Mouse (Mus musculus) hindbrain, embryonic 16.5 days (tissue): ENCODE data around the gene Rpl39. TPM values are rescaled to one million over a fixed set of nuclear protein-coding genes. Genes with fewer than 3 reads are reported as not detected.
A peak's percentile ranks its signal among the peaks of the same experiment; 100 is the strongest.

Experiments used
- ATAC-seq: fragments of 200-750 bp; cut with Nextera tagmentation; 2 replicates; pipeline ENCODE4 v1.8.0; 2017; ENCODE audit warnings: moderate TSS enrichment, moderate library complexity
- H3K27ac ChIP-seq: fragments of 300-500 bp; sonication (generic); 2 replicates; pipeline ENCODE4 v1.5.1; 2014; ENCODE audit warnings: low read depth, mild to moderate bottlenecking, control low read depth, low read length, moderate library complexity
- H3K27me3 ChIP-seq: fragments of 300-500 bp; sonication (generic); replicated peaks from 2 replicates; pipeline ENCODE4 v1.6.1; 2014; ENCODE audit warnings: low read length; ENCODE audit not compliant: control insufficient read depth, insufficient read depth
- H3K36me3 ChIP-seq: fragments of 300-500 bp; sonication (generic); 2 replicates; pipeline ENCODE4 v1.6.1; 2014; ENCODE audit warnings: mild to moderate bottlenecking, low read length, moderate library complexity, mixed read lengths; ENCODE audit not compliant: control insufficient read depth, insufficient read depth
- H3K4me1 ChIP-seq: fragments of 300-500 bp; sonication (generic); 2 replicates; pipeline ENCODE4 v1.6.1; 2014; ENCODE audit warnings: low read depth, low read length; ENCODE audit not compliant: control insufficient read depth, insufficient read depth
- H3K4me2 ChIP-seq: fragments of 300-500 bp; sonication (generic); 2 replicates; pipeline ENCODE4 v1.6.1; 2014; ENCODE audit warnings: mild to moderate bottlenecking, low read length, control low read depth, moderate library complexity
- H3K4me3 ChIP-seq: fragments of 300-500 bp; sonication (generic); 2 replicates; pipeline ENCODE4 v1.5.1; 2014; ENCODE audit warnings: mild to moderate bottlenecking, low read length, control low read depth, moderate library complexity
- H3K9ac ChIP-seq: fragments of 300-500 bp; sonication (generic); 2 replicates; pipeline ENCODE4 v1.6.1; 2014; ENCODE audit warnings: low read depth, mild to moderate bottlenecking, control low read depth, low read length, moderate library complexity
- H3K9me3 ChIP-seq: fragments of 300-500 bp; sonication (generic); 2 replicates; pipeline ENCODE4 v1.6.1; 2014; ENCODE audit warnings: mild to moderate bottlenecking, low read length, moderate library complexity; ENCODE audit not compliant: control insufficient read depth
- WGBS: fragments of 180-500 bp; shearing (Covaris S2); extraction: QIAGEN DNeasy Blood & Tissue Kit; methylation state at CpG from one replicate; pipeline ENCODE4 v1.1.7; 2014; 5-methylcytosine and 5-hydroxymethylcytosine counted together
- polyA plus RNA-seq: library from polyadenylated mRNA; unstranded; fragments of >200 nt; fragmentation: Nextera tagmentation; extraction: Ambion mirVana; gene quantifications from 2 replicates; pipeline ENCODE4 v1.2.1, GENCODE M21; 2015

Gene Rpl39
- polyA plus RNA-seq, result 227 and 236 TPM in 2 replicates

DNA sequence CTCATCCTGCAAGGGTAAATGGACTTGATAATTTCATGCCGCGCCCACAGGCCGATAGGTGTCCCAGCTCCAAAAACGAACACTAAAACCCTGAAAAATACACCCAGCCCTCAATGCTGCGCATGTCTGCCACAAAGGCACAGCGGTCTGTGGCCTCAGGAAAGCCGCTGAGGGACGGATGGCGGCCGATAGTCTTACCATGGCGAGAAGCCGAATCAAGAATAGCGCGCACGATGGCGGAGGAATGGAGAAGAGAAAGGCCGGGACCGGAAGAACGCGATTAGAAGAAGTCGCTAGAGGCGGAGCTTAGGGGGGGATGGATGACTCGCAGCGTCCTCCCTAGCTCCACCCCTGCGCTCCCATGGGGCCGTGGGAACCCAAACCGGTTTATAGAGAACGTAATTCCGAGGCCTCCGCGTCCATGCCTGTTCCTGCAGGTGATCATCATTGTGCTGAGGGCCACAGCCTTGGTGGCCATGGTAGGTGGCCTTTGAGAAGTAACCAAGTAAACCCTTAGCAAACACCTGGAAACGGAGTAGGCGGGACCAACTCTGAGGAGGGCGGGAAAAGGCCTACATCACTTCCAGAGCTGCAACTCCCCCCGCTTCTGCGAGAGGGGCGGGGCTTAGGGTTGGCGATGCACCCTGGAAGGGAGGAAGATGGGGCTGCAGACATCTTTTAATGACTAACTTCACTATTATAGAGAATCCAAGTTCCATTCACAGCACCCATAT lies at the start of gene Rpl39:
Gene Rpl39, minus strand, starts transcription at position 476 of the 734 bp plus-strand sequence.
- ATAC-seq, result peak; percentile 96
- H3K4me1 ChIP-seq, result peaks cover 5% of the 10 kb centered on the region; the same call in 1 of the 2 replicates
- peak within 1 kb of the TSS; percentile 53 for H3K4me2 ChIP-seq
- no peaks in the 10 kb centered on the region for H3K9me3 ChIP-seq
- 15% methylated on average over 37 of the region's 38 CpGs for WGBS
- H3K36me3 ChIP-seq, result no peaks in the 10 kb centered on the region
- H3K27ac ChIP-seq, result peak within 1 kb of the TSS; percentile 87
- H3K9ac ChIP-seq, result peak within 1 kb of the TSS; percentile 68
- no peaks in the 10 kb centered on the region for H3K27me3 ChIP-seq
- peak within 1 kb of the TSS; percentile 54 for H3K4me3 ChIP-seq

DNA sequence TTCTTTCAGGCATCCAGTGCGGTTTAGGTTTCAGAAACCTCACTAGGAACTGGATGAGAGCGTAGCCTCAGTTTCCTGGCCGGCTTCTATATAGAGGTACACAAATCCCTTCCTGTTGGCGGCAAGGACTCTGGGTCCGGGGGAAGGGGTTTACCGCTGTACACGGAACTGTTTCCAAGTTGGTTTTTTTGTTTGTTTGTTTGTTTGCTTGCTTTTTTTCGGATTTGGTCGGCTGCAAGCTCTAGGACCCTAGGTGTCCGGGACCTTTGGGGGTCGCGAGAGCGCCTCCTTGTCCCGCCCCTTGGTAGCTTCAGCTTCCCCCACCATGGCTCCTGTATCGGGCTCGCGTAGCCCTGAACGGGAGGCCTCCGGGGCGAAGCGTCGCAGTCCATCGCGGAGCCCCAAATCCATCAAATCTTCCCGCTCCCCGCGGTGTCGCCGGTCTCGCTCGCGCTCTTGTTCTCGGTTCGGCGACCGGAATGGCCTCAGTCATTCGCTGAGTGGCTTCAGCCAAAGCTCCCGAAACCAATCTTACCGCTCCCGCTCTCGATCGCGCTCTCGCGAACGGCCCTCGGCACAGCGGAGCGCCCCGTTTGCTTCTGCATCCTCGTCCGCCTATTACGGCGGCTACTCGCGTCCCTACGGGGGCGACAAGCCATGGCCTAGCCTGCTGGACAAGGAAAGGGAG lies 41.6 kb upstream of the Rpl39 start, which contains the start of gene Nkap:
Gene Nkap, plus strand, starts transcription at position 125 of the 688 bp plus-strand sequence.
- peak within 1 kb of the TSS; percentile 79 for H3K9ac ChIP-seq
- H3K27me3 ChIP-seq, result no peaks in the 10 kb centered on the region
- H3K4me2 ChIP-seq, result peak within 1 kb of the TSS; percentile 64
- ATAC-seq, result peak; percentile 96
- peaks cover 4% of the 10 kb centered on the region; the same call in 1 of the 2 replicates for H3K36me3 ChIP-seq
- WGBS, result 11% methylated on average over 49 of the region's 58 CpGs
- H3K27ac ChIP-seq, result peak within 1 kb of the TSS; percentile 71
- H3K4me3 ChIP-seq, result peak within 1 kb of the TSS; percentile 67
- H3K4me1 ChIP-seq, result peaks cover 8% of the 10 kb centered on the region
- no peaks in the 10 kb centered on the region for H3K9me3 ChIP-seq

DNA sequence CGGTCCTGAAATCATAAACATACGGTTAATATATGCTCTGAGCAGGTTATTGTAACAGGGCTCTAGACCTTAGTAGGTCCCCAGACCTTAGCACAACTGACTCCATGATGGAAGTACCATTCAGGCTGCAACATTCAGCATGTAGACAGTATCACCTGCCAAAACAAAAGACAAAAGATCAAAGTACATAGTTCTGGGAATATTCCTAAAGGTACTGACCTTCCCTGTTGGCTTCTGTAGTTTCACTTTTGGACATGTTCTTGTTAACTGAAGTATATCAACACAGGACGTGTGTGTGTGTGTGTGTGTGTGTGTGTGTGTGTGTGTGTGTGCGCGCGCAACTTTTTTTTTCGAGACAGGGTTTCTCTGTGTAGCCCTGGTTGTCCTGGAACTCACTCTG lies 40.3 kb upstream of the Rpl39 start:
- Histone ChIP-seq H3K27ac (no peak overlapping the region), H3K9ac (no peak overlapping the region), H3K27me3 (no peaks in the 10 kb centered on the region), H3K36me3 (no peaks in the 10 kb centered on the region), H3K4me1 (peaks cover 8% of the 10 kb centered on the region), H3K9me3 (no peaks in the 10 kb centered on the region), H3K4me3 (no peak overlapping the region), H3K4me2 (no peak overlapping the region)
- no peak for ATAC-seq
- WGBS, result 95% methylated on average over 7 of the region's 7 CpGs

GRCm38 (mm10) chrX:37120212-37120611 lies 35.0 kb upstream of the Rpl39 start:
- no peak for ATAC-seq
- 68% methylated on average over 5 of the region's 5 CpGs for WGBS
- Histone ChIP-seq H3K36me3 (no peaks in the 10 kb centered on the region), H3K9ac (no peak overlapping the region), H3K27me3 (no peaks in the 10 kb centered on the region), H3K4me2 (no peak overlapping the region), H3K9me3 (no peaks in the 10 kb centered on the region), H3K4me3 (no peak overlapping the region), H3K4me1 (no peaks in the 10 kb centered on the region), H3K27ac (no peak overlapping the region)

GRCm38 (mm10) chrX:37119585-37119984 lies 34.4 kb upstream of the Rpl39 start:
- no peak overlapping the region for H3K27ac ChIP-seq
- H3K4me2 ChIP-seq, result no peak overlapping the region
- H3K9me3 ChIP-seq, result no peaks in the 10 kb centered on the region
- no peak overlapping the region for H3K9ac ChIP-seq
- H3K4me3 ChIP-seq, result no peak overlapping the region
- ATAC-seq, result no peak
- 63% methylated on average over 3 of the region's 3 CpGs for WGBS
- no peaks in the 10 kb centered on the region for H3K27me3 ChIP-seq
- H3K4me1 ChIP-seq, result no peaks in the 10 kb centered on the region
- no peaks in the 10 kb centered on the region for H3K36me3 ChIP-seq

DNA sequence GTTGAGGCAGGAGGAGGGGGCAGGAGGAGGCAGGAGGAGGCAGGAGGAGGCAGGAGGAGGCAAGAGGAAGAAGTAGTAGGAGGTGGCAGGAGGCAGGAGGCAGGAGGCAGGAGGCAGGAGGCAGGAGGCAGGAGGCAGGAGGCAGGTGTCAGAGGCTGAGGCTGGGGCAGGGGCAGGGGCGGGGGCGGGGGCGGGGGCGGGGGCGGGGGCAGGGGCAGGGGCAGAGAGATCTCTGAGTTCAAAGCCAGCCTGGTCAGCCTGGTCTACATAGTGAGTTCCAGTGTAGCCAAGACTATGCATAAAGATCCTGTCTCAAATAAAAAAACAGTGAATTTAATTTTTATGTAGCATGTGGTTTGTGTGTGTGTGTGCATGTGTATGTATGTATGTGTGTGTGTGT lies 31.9 kb upstream of the Rpl39 start:
- no peaks in the 10 kb centered on the region for H3K27me3 ChIP-seq
- H3K9me3 ChIP-seq, result no peaks in the 10 kb centered on the region
- no peak overlapping the region for H3K27ac ChIP-seq
- WGBS, result no CpG with 5 or more reads among the region's 5 CpGs
- no peaks in the 10 kb centered on the region for H3K36me3 ChIP-seq
- ATAC-seq, result no peak
- H3K9ac ChIP-seq, result no peak overlapping the region
- no peak overlapping the region for H3K4me2 ChIP-seq
- H3K4me1 ChIP-seq, result no peaks in the 10 kb centered on the region
- H3K4me3 ChIP-seq, result no peak overlapping the region

- 81% methylated on average over 4 of the region's 4 CpGs for WGBS
- no peaks in the 10 kb centered on the region for H3K36me3 ChIP-seq
- no peak overlapping the region for H3K27ac ChIP-seq
- H3K9me3 ChIP-seq, result no peaks in the 10 kb centered on the region
- H3K9ac ChIP-seq, result no peak overlapping the region
- no peaks in the 10 kb centered on the region for H3K4me1 ChIP-seq
- no peak overlapping the region for H3K4me2 ChIP-seq
- no peaks in the 10 kb centered on the region for H3K27me3 ChIP-seq
- no peak for ATAC-seq
- no peak overlapping the region for H3K4me3 ChIP-seq
These were observed 25.6 kb upstream of the Rpl39 start for GRCm38 (mm10) chrX:37110881-37111193.

- peak within 1 kb of the TSS; percentile 57 for H3K4me2 ChIP-seq
- 21% methylated on average over 30 of the region's 30 CpGs for WGBS
- ATAC-seq, result peak; percentile 98
- peak within 1 kb of the TSS; percentile 59 for H3K9ac ChIP-seq
- no peaks in the 10 kb centered on the region for H3K4me1 ChIP-seq
- peak within 1 kb of the TSS; percentile 47 for H3K4me3 ChIP-seq
- H3K36me3 ChIP-seq, result no peaks in the 10 kb centered on the region
- H3K27ac ChIP-seq, result peak within 1 kb of the TSS; percentile 79
- H3K9me3 ChIP-seq, result no peaks in the 10 kb centered on the region
- H3K27me3 ChIP-seq, result no peaks in the 10 kb centered on the region
These were observed 25.1 kb upstream of the Rpl39 start, which contains the start of gene Upf3b for GRCm38 (mm10) chrX:37110193-37110880. TSS of gene Upf3b (minus strand) at chrX:37110322.
